Mouse (Mus musculus) limb, embryonic 13.5 days (tissue): Measurements from ENCODE around the gene Gpha2. TPM values are rescaled to one million over a fixed set of nuclear protein-coding genes. Genes with fewer than 3 reads are reported as not detected.

Source experiments
- ATAC-seq: fragments of 200-750 bp; cut with Nextera tagmentation; 2 replicates; pipeline ENCODE4 v1.8.0; 2017; ENCODE audit warnings: low read depth, moderate number of reproducible peaks, moderate TSS enrichment; ENCODE audit not compliant: low FRiP score
- H3K27ac ChIP-seq: fragments of 300-500 bp; sonication (generic); 2 replicates; pipeline ENCODE4 v1.5.1; 2015; ENCODE audit warnings: inconsistent platforms, mild to moderate bottlenecking, moderate library complexity
- H3K27me3 ChIP-seq: fragments of 300-500 bp; sonication (generic); 2 replicates; pipeline ENCODE4 v1.6.1; 2015; ENCODE audit warnings: mild to moderate bottlenecking, inconsistent platforms
- H3K36me3 ChIP-seq: fragments of 300-500 bp; sonication (generic); 2 replicates; pipeline ENCODE4 v1.6.1; 2015; ENCODE audit warnings: inconsistent platforms, mild to moderate bottlenecking, moderate library complexity
- H3K4me1 ChIP-seq: fragments of 300-500 bp; sonication (generic); 2 replicates; pipeline ENCODE4 v1.6.1; 2015; ENCODE audit warnings: inconsistent platforms
- H3K4me2 ChIP-seq: fragments of 300-500 bp; sonication (generic); replicated peaks from 2 replicates; pipeline ENCODE4 v1.6.1; 2015; ENCODE audit warnings: inconsistent platforms, mild to moderate bottlenecking, moderate library complexity
- H3K4me3 ChIP-seq: fragments of 300-500 bp; sonication (generic); 2 replicates; pipeline ENCODE4 v1.5.1; 2015; ENCODE audit warnings: moderate library complexity, mild to moderate bottlenecking, inconsistent platforms
- H3K9ac ChIP-seq: fragments of 300-500 bp; sonication (generic); 2 replicates; pipeline ENCODE4 v1.6.1; 2015; ENCODE audit warnings: mild to moderate bottlenecking, inconsistent platforms
- H3K9me3 ChIP-seq: fragments of 300-500 bp; sonication (generic); 2 replicates; pipeline ENCODE4 v1.6.1; 2016; ENCODE audit warnings: inconsistent platforms
- WGBS: fragments of 180-500 bp; shearing (Covaris S2); methylation state at CpG from one replicate; pipeline ENCODE4 v1.1.7; 2015; 5-methylcytosine and 5-hydroxymethylcytosine counted together
- microRNA counts: library from miRNA; unstranded; fragments of <30 nt; microRNA quantifications from one replicate; lab custom pipeline; 2016
- microRNA-seq: library from miRNA; unstranded; fragments of <30 nt; microRNA quantifications from one replicate; pipeline ENCODE4, GENCODE M21; 2016
- polyA plus RNA-seq: library from polyadenylated mRNA; unstranded; fragments of >200 nt; fragmentation: Nextera tagmentation; extraction: Ambion mirVana; gene quantifications from 2 replicates; pipeline ENCODE4 v1.2.1, GENCODE M21; 2015

Gpha2 gene
- polyA plus RNA-seq, 1 experiment from 2014 or later: 4.2 TPM

DNA sequence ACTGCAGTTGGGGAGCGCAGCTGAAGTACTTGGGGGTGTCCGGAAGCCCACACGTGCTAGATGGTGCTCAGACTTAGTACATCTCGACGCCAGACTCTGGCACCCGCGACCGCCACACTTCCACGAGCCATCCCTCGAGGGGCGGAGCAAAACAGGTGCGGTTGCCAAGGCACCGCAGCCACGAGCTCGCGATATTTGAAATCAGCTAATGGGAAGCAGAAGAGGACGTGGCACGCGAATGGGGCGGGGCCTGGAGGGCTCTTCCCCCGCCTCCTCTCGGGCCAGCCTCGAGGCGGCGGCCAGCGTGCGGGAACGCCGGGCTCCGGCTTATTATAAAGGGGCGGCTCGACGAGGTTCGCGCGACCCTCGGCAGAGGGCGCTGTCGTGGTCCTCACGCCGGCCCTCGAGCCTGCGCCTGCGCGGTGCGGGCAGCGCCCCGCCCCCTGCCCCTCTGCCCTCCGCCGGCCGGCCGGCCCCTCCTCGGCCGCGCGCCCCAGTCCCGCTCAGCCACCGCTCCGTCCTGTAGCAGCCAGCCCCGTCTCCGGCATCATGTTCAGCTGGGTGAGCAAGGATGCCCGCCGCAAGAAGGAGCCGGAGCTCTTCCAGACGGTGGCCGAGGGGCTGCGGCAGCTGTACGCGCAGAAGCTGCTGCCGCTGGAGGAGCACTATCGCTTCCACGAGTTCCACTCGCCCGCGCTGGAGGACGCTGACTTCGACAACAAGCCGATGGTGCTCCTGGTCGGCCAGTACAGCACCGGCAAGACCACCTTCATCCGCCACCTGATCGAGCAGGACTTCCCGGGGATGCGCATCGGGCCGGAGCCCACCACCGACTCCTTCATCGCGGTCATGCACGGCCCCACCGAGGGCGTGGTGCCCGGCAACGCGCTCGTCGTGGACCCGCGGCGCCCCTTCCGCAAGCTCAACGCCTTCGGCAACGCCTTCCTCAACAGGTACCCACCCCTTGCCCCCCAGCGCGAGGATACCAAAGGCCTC is 50.5 kb downstream of the Gpha2 start, which contains the start of gene Ehd1:
Gene Ehd1, plus strand, starts transcription at position 300 of the 996 bp plus-strand sequence.
- Histone ChIP-seq H3K9me3 (no peaks in the 10 kb centered on the region), H3K9ac (peak within 1 kb of the TSS; percentile 89), H3K36me3 (peaks cover 26% of the 10 kb centered on the region), H3K27ac (peak within 1 kb of the TSS; percentile 83), H3K4me3 (peak within 1 kb of the TSS; percentile 87), H3K4me2 (peak within 1 kb of the TSS; percentile 88), H3K4me1 (peaks cover 38% of the 10 kb centered on the region), H3K27me3 (no peaks in the 10 kb centered on the region)
- under 1% methylated on average over 88 of the region's 106 CpGs for WGBS
- ATAC-seq: peak; percentile 95

MicroRNA genes within 50 kb of the gene (microRNA counts, 519-probe panel; counts per million panel counts)
- 2,507 counts per million, percentile 36 among the panel's probes with 10 or more counts for microRNA mmu-miR-192 (lab: Ali Mortazavi, UCI)

Small RNAs within 50 kb of the gene (microRNA-seq; reads per million reads assigned to microRNA genes)
- gene Mir192: 86.7 reads per million, percentile 51 among the genes with 10 or more reads in this experiment
- 36.7 reads per million, percentile 40 among the genes with 10 or more reads in this experiment for gene Mir194-2

Other genes with a start within 250 kb of the Gpha2 start
- gene Slc22a20, start 240.2 kb upstream of the Gpha2 start, polyA plus RNA-seq: not detected in 2 replicates
- 7.1 and 8.0 TPM in 2 replicates for gene Capn1, start 210.5 kb upstream of the Gpha2 start, polyA plus RNA-seq
- 27.2 and 34.0 TPM in 2 replicates for gene Syvn1, start 179.8 kb upstream of the Gpha2 start, polyA plus RNA-seq
- gene Mrpl49, start 168.6 kb upstream of the Gpha2 start, polyA plus RNA-seq: 76.9 and 80.0 TPM in 2 replicates
- 760 and 823 TPM in 2 replicates for gene Fau, start 168.5 kb upstream of the Gpha2 start, polyA plus RNA-seq
- 29.0 and 29.8 TPM in 2 replicates for gene Znhit2, start 165.2 kb upstream of the Gpha2 start, polyA plus RNA-seq
- gene Tm7sf2, start 158.0 kb upstream of the Gpha2 start, polyA plus RNA-seq: 17.4 and 24.0 TPM in 2 replicates
- gene Vps51, start 149.1 kb upstream of the Gpha2 start, polyA plus RNA-seq: 69.7 and 72.5 TPM in 2 replicates
- gene Tmem262, start 146.3 kb upstream of the Gpha2 start, polyA plus RNA-seq: not detected in 2 replicates
- 1.9 and 2.3 TPM in 2 replicates for gene Gm28374, start 144.1 kb upstream of the Gpha2 start, polyA plus RNA-seq
- gene Zfpl1, start 141.4 kb upstream of the Gpha2 start, polyA plus RNA-seq: 85.9 and 92.5 TPM in 2 replicates
- gene Cdca5, start 141.4 kb upstream of the Gpha2 start, polyA plus RNA-seq: 36.5 and 37.6 TPM in 2 replicates
- gene AC131692.1, start 132.0 kb upstream of the Gpha2 start, polyA plus RNA-seq: 0.73 TPM in 1 of 2 replicates, not detected in the other
- 0.46 and 0.65 TPM in 2 replicates for gene Naaladl1, start 120.6 kb upstream of the Gpha2 start, polyA plus RNA-seq
- gene Sac3d1, start 107.7 kb upstream of the Gpha2 start, polyA plus RNA-seq: 42.9 and 44.0 TPM in 2 replicates
- gene Snx15, start 98.1 kb upstream of the Gpha2 start, polyA plus RNA-seq: 33.0 and 33.7 TPM in 2 replicates
- gene Batf2, start 85.4 kb upstream of the Gpha2 start, polyA plus RNA-seq: not detected in 2 replicates
- gene Arl2, start 84.8 kb upstream of the Gpha2 start, polyA plus RNA-seq: 88.7 and 90.4 TPM in 2 replicates
- gene Majin, start 42.0 kb upstream of the Gpha2 start, polyA plus RNA-seq: not detected in 2 replicates
- gene Ppp2r5b, start 9.5 kb downstream of the Gpha2 start, polyA plus RNA-seq: 23.9 and 29.0 TPM in 2 replicates
- gene Atg2a, start 15.3 kb downstream of the Gpha2 start, polyA plus RNA-seq: 8.6 and 10.7 TPM in 2 replicates
- 73.1 and 82.9 TPM in 2 replicates for gene Ehd1, start 50.3 kb downstream of the Gpha2 start, polyA plus RNA-seq
- gene Cdc42bpg, start 80.1 kb downstream of the Gpha2 start, polyA plus RNA-seq: 0.52 and 0.70 TPM in 2 replicates
- gene Men1, start 108.6 kb downstream of the Gpha2 start, polyA plus RNA-seq: 88.7 and 97.6 TPM in 2 replicates
- gene Map4k2, start 114.8 kb downstream of the Gpha2 start, polyA plus RNA-seq: 11.8 and 15.5 TPM in 2 replicates
- 130 and 148 TPM in 2 replicates for gene Sf1, start 137.3 kb downstream of the Gpha2 start, polyA plus RNA-seq
- gene Pygm, start 158.0 kb downstream of the Gpha2 start, polyA plus RNA-seq: 13.2 and 14.4 TPM in 2 replicates
- gene Rasgrp2, start 173.0 kb downstream of the Gpha2 start, polyA plus RNA-seq: 15.2 and 17.7 TPM in 2 replicates
- gene Nrxn2, start 192.4 kb downstream of the Gpha2 start, polyA plus RNA-seq: 1.5 and 1.6 TPM in 2 replicates